Mouse (Mus musculus): ENCODE measurements around the gene Dph7. TPM values are rescaled to one million over a fixed set of nuclear protein-coding genes. Genes with fewer than 3 reads are reported as not detected.
A peak's percentile ranks its signal among the peaks of the same experiment; 100 is the strongest.

Gene Dph7
- polyA plus RNA-seq (2012; ENCODE audit: insufficient read depth, insufficient read length, missing spikeins) = 8.2 and 8.7 TPM in 2 replicates

DNA sequence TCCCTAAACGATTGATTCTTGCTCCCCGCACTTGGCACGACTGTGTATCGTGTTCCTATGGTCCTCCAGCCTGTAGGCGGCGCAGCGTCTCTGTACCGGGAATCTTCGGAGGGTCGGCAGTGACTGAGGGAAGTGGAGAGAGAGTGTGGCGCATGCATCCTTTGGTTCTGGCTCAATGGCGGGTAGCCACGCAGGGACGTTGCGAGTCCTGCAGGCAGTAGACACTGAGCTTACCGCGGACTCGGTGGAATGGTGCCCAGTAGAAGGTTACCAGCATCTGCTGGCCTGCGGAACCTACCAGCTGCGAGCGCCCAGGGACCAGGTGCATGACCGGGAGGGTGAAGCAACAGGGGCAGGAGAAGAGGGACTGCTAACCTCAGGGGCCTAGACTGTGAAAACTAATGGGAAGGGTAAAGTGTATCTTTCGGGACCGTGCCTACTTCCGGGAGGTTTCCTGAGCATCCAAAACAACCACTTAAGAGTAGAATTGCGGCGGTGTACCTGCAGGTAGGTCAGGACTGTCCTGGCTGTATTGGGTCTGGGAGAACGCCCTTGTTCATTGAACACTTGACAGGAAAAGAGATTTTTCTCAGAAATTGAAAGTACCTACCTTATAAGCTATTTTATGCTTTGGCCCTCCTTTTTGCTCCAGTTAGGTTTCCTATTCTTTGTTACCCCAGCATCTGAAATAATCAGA is at the start of gene Dph7:
Gene Dph7, plus strand, starts transcription at position 97 of the 697 bp plus-strand sequence.
- Histone ChIP-seq H3K4me3 (ENCODE audit: insufficient read depth, low read length) (peak within 1 kb of the TSS; percentile 88), H3K4me1 (ENCODE audit: control insufficient read depth, insufficient read depth, low read length) (peaks cover 9% of the 10 kb centered on the region), H3K27ac (ENCODE audit: insufficient read depth, low read depth, low read length) (no peak within 1 kb of the TSS)
- TF ChIP-seq POLR2A (IDR thresholded peaks at IDR 0.05; ENCODE audit: borderline replicate concordance, low read depth, low read length) (no peak), CTCF (IDR thresholded peaks at IDR 0.05; ENCODE audit: low read depth, low read length) (peak; percentile 83)

DNA sequence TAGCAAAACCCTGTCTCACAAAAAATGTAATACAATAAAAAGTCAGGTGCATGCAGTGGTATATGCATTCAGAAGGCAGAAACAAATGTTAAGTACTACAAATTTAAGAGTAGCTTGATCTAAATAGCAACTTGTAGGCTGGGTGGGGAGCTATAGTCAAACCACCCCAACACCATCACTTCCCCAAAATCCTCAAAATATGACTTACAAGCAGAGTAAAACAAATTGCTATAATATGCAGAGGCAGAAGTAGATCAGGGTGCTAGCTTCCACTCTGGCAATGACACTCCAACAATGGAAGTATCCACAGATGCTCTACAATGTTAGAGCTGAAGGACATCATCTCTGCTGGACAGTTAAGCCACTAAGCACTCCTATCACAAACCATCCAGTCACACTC is 49.6 kb upstream of the Dph7 start:
- H3K4me1 ChIP-seq (ENCODE audit: control insufficient read depth, insufficient read depth, low read length) = peaks cover 23% of the 10 kb centered on the region
- no peak overlapping the region for H3K4me3 ChIP-seq (ENCODE audit: insufficient read depth, low read length)
- no peak for TF ChIP-seq CTCF (IDR thresholded peaks at IDR 0.05; ENCODE audit: low read depth, low read length)
- no peak for TF ChIP-seq POLR2A (IDR thresholded peaks at IDR 0.05; ENCODE audit: borderline replicate concordance, low read depth, low read length)
- H3K27ac ChIP-seq (ENCODE audit: insufficient read depth, low read depth, low read length) = no peak overlapping the region

DNA sequence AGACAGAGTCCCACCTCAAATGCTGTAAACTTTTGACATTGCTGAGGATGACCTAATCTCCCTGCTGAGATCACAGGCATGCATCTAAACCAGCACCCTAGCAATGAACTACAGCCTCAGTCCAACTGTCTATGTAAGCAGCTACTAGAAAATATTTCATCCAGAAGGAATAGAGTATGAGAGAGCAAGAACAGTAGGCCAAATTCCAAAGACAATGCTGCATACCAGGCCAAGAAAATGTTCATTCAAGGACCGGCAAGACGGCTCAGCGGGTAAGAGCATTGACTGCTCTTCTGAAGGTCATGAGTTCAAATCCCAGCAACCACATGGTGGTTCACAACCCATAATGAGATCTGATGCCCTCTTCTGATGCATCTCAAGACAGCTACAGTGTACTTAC is 47.4 kb upstream of the Dph7 start:
- peaks cover 18% of the 10 kb centered on the region for H3K4me1 ChIP-seq (ENCODE audit: control insufficient read depth, insufficient read depth, low read length)
- no peak overlapping the region for H3K27ac ChIP-seq (ENCODE audit: insufficient read depth, low read depth, low read length)
- H3K4me3 ChIP-seq (ENCODE audit: insufficient read depth, low read length) = no peak overlapping the region
- TF ChIP-seq CTCF (IDR thresholded peaks at IDR 0.05; ENCODE audit: low read depth, low read length) (no peak), POLR2A (IDR thresholded peaks at IDR 0.05; ENCODE audit: borderline replicate concordance, low read depth, low read length) (no peak)

DNA sequence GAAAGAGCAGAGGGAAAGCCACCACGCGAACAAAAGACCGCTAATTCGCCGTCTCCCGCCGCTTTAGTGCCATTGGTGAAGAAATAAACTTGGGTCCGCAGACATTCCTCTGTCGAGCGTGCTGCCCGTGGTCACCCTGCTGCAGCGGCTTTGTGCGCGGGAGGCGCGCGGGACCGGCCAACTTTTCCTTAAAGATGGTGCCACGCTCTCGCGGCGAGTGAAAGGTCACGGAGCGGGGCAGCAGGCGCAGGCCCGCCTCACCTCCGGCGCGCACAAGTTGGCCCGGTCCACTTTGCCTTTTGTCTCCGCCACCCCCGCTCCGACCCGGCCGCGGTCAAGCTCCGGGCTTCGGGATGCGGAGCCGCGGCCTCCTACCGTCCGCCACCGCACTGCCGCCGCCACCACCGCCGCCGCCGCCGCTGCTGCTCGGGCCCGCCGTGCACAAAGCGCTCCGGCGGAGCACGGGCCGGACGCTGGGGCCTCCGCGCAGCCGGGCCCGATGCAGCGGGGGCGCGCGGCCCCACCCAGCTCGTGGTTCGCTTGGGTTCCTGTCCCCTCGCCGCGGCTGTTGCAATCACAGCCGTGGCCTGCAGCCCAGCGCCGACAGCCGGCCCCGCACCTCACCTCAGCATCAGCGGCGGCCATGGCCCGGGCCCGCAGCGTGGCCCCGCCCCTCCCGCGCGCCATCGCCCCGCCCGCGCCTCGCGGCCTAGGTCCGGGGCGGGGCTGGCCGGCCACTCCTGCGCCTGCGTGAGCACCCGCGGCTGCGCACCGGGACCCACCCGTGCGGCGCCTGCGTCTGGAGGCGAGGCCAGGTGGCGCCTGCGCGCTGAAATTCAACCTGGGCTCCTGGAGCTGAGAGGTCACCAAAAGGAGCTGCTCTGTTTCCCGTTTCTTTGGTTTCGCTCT is 43.0 kb upstream of the Dph7 start, which contains the start of gene Ehmt1:
Gene Ehmt1, minus strand, starts transcription at position 685 of the 909 bp plus-strand sequence.
- peaks cover 6% of the 10 kb centered on the region for H3K4me1 ChIP-seq (ENCODE audit: control insufficient read depth, insufficient read depth, low read length)
- peak within 1 kb of the TSS; percentile 95 for H3K4me3 ChIP-seq (ENCODE audit: insufficient read depth, low read length)
- H3K27ac ChIP-seq (ENCODE audit: insufficient read depth, low read depth, low read length) = peak within 1 kb of the TSS; percentile 58
- TF ChIP-seq CTCF (IDR thresholded peaks at IDR 0.05; ENCODE audit: low read depth, low read length) (no peak), POLR2A (IDR thresholded peaks at IDR 0.05; ENCODE audit: borderline replicate concordance, low read depth, low read length) (no peak)

- Histone ChIP-seq H3K4me1 (ENCODE audit: control insufficient read depth, insufficient read depth, low read length) (peaks cover 6% of the 10 kb centered on the region), H3K4me3 (ENCODE audit: insufficient read depth, low read length) (peak overlapping the region; percentile 95), H3K27ac (ENCODE audit: insufficient read depth, low read depth, low read length) (peak overlapping the region; percentile 34)
- no peak for TF ChIP-seq POLR2A (IDR thresholded peaks at IDR 0.05; ENCODE audit: borderline replicate concordance, low read depth, low read length)
- no peak for TF ChIP-seq CTCF (IDR thresholded peaks at IDR 0.05; ENCODE audit: low read depth, low read length)
These were observed 42.4 kb upstream of the Dph7 start for GRCm38 (mm10) chr2:24919839-24920175.

GRCm38 (mm10) chr2:24923561-24923960 is 38.6 kb upstream of the Dph7 start:
- TF ChIP-seq CTCF (IDR thresholded peaks at IDR 0.05; ENCODE audit: low read depth, low read length) (no peak), POLR2A (IDR thresholded peaks at IDR 0.05; ENCODE audit: borderline replicate concordance, low read depth, low read length) (no peak)
- H3K4me1 ChIP-seq (ENCODE audit: control insufficient read depth, insufficient read depth, low read length) = peaks cover 20% of the 10 kb centered on the region
- no peak overlapping the region for H3K27ac ChIP-seq (ENCODE audit: insufficient read depth, low read depth, low read length)
- no peak overlapping the region for H3K4me3 ChIP-seq (ENCODE audit: insufficient read depth, low read length)

DNA sequence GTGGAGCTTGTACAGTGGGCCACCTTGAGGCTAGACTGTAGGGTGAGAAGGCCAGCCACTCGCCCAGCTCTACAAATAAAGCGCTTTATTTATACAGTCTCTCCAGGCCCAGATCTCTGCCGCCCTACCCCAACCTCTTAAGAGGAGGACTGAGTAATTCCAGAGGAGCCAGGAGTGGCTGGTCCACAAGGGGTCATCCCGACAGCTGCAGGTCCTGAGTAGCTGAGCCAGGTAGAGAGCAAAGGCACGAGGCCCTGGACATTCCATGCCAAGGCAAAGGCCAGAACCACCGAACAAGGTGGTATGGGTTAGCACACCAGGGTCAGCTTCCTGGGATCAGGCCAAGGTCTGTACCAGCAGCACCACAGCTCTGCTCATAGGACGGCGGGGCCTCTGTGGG is 36.9 kb upstream of the Dph7 start:
- no peak overlapping the region for H3K4me3 ChIP-seq (ENCODE audit: insufficient read depth, low read length)
- no peak overlapping the region for H3K27ac ChIP-seq (ENCODE audit: insufficient read depth, low read depth, low read length)
- TF ChIP-seq POLR2A (IDR thresholded peaks at IDR 0.05; ENCODE audit: borderline replicate concordance, low read depth, low read length) = no peak
- TF ChIP-seq CTCF (IDR thresholded peaks at IDR 0.05; ENCODE audit: low read depth, low read length) = no peak
- peaks cover 21% of the 10 kb centered on the region for H3K4me1 ChIP-seq (ENCODE audit: control insufficient read depth, insufficient read depth, low read length)

GRCm38 (mm10) chr2:24926345-24926964 is 35.7 kb upstream of the Dph7 start:
- Histone ChIP-seq H3K27ac (ENCODE audit: insufficient read depth, low read depth, low read length) (peak overlapping the region; percentile 7; the same call in 1 of the 2 replicates), H3K4me1 (ENCODE audit: control insufficient read depth, insufficient read depth, low read length) (peaks cover 21% of the 10 kb centered on the region), H3K4me3 (ENCODE audit: insufficient read depth, low read length) (no peak overlapping the region)
- no peak for TF ChIP-seq CTCF (IDR thresholded peaks at IDR 0.05; ENCODE audit: low read depth, low read length)
- TF ChIP-seq POLR2A (IDR thresholded peaks at IDR 0.05; ENCODE audit: borderline replicate concordance, low read depth, low read length) = no peak

GRCm38 (mm10) chr2:24926965-24927358 is 35.2 kb upstream of the Dph7 start:
- H3K4me3 ChIP-seq (ENCODE audit: insufficient read depth, low read length) = no peak overlapping the region
- peak overlapping the region; percentile 63 for H3K27ac ChIP-seq (ENCODE audit: insufficient read depth, low read depth, low read length)

More at GRCm38 (mm10) chr2:24926965-24927358, 35.2 kb upstream of the Dph7 start:
- TF ChIP-seq POLR2A (IDR thresholded peaks at IDR 0.05; ENCODE audit: borderline replicate concordance, low read depth, low read length) (no peak), CTCF (IDR thresholded peaks at IDR 0.05; ENCODE audit: low read depth, low read length) (no peak)
- peaks cover 21% of the 10 kb centered on the region for H3K4me1 ChIP-seq (ENCODE audit: control insufficient read depth, insufficient read depth, low read length)
